Mouse (Mus musculus) T-helper 1 cell (primary cell): Measurements from ENCODE around the gene Rela.
"Not testable (repeated sequence)": the region's sequence is repeated elsewhere in the genome, so short reads cannot be mapped to it uniquely, and the experiment has no call there.

ENCODE experiments used
- in situ Hi-C: fragments of 300-600 bp; cut with MboI, MseI; formaldehyde crosslinking; loops from one replicate; pipeline ENCODE4 v1.15.1; 2025; ENCODE audit warnings: high pct_unique_total_duplicates

The Rela gene

DNA sequence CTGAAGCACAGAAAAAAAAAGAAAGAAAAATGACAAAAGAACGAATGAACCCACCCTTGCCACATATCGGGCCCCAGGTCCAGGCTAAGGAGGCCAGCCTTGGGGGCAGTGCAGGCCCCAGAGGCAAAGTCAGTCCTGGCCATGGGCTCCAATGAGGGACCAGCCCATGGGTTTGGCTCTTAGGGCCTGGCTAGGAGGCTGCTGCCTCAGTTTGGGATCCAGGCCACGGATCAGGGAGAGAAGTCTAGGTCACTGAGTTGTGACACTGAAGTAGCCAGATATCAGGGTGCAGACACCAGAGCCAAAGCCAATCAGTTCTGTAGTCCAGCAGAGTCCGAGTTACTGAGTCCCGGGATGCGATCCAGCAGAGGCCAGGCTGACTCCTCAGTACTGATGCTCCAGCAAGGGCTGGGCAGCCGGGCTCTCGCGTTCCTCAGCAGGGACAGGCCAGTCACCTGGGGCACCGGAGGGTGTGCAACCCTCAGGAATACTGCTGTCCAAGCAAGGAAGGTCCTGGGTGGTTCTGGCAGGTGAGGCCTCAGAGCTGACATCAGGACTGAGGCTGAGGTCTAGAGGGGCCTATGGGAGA, 27.5 kb downstream of the Rela start:
- in situ Hi-C loops, result loop anchor here (5.0 kb wide), 1 partner anchor 72 kb away; no protein-coding TSS in a partner anchor

DNA sequence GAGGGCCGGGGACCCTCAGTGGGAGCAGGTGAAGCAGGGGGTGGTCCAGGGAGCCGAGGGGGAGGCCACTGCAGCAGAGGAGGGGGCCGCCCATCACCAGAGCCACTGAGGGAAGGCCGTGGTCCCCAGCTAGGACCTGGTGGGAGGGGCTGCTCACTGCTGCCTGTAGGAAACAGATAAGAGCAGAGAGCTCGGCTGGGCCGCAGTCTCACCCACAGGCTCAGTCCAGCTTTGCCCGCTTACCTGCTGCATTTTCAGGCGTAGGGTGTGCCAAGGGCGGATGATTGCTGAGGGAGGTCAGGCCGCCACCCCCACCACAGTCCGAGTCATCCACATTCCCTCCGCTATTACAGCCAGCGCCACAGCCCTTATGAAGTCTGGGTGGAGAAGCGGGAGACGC, 28.2 kb downstream of the Rela start:
- in situ Hi-C loops, result no loop called here

DNA sequence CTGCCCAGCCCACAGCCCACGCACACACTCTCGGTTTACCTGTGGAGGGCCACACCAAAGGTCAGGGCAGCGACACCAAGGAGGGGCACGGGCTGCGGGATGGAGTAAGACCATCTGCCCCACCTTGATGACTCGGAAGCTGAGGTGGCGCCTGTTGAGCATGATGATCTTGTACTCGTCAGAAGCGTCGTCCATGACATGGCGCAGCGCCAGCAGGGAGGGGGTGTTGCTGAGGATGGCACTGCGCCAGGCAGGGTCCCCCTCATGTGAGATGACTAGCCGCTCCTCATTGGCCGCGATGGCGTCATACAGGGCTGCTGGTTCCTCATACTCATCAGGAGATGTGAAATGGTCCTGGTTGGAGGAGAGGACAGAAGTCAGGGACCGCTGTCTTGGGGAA, 29.1 kb downstream of the Rela start:
- in situ Hi-C loops, result no loop called here

DNA sequence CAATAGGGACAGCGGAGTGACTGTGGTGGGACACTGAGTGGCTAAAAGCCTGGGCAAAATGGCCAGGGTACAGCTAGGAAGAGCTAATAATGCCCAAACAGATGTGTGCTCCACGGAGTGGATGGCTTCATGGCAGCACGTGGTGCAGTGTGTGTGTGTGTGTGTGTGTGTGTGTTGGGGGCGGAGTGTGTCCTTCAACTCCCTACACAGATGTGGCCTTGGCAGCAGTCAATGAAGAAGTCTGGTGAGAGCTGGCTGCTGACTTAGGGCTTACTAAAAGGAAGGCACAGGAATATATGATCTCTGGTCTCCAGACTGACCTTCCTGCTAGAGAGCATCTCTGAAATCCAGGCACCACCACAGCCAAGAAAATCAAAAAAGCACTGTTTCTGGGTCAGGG, 31.1 kb downstream of the Rela start:
- in situ Hi-C loops, result no loop called here

DNA sequence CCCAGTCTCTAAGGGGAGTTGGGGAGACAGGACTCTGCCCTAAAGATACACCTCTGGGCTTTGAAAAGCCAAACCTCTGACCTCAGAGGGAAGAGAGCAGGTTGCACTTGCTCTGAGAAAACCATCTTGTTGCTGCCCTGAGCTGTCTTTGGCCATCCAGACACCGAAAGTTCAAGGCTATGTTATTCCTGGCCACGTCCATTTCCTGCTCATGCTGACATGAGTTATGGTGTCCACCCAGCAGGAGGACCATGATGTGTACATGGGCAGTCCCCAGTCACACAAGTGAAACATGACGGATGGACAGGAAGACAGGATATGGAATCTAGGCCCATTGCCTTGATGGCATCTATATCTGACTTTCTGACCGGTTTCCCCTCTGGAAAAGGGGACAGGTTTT, 43.1 kb downstream of the Rela start:
- in situ Hi-C loops, result no loop called here

DNA sequence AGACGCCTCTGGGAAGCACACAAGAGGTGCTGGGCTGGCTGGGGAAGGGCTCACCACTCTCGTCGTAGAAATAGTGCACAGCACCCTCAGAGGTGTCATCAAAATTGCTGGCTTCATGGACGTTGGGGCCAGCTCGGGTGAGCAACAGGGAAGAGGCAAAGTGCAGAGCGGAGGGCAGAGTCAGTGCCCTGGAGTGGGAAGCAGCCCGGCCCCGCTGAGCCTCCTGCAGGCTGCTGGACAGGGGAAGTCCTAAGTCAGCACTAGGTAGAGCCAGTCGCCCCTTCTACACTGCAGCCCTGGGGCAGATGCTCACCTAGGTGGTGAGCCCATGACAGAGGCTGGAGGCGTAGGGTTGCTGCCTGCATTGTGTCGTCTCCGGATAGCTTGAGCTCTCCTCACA, 47.0 kb downstream of the Rela start:
- in situ Hi-C loops, result no loop called here

DNA sequence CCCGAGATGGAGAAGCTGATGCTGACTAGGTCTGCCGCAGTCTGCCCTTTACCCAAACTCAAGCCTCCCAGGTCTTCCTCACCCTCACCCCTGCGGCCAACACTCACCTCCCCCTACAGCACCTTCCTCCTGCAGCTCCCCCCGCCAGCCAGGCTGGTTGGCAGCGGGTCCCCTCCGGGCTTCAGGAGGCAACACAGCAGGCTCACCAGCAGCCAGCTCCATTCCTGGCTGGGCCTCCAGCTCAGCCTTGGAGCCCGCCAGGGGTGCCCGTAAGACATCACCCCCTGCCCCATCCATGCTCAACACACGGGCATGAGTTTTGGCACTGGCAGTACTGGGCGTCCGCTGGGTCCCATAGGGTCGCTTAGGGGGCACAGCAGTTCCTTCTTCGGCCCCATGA, 47.7 kb downstream of the Rela start:
- in situ Hi-C loops, result no loop called here

DNA sequence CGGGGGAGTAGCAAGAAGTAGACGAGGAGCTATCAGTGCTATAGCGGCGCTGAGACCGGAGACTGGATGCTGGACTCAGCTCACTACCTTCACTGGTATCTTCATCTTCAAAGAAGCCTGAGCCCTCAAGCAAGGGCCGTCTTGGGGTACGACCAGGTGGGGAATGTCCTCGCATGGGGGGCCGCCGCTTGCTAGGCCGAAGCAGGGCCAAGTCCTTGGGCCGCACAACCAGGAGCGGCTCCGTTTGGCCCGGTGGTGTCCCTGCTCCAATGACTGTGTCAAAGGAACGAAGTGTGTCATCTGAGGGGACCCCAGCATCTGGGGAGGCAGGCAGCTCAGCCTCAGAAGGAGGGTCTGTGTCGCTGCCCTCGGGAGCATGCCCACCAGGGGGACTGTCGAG, 48.1 kb downstream of the Rela start:
- in situ Hi-C loops, result no loop called here

DNA sequence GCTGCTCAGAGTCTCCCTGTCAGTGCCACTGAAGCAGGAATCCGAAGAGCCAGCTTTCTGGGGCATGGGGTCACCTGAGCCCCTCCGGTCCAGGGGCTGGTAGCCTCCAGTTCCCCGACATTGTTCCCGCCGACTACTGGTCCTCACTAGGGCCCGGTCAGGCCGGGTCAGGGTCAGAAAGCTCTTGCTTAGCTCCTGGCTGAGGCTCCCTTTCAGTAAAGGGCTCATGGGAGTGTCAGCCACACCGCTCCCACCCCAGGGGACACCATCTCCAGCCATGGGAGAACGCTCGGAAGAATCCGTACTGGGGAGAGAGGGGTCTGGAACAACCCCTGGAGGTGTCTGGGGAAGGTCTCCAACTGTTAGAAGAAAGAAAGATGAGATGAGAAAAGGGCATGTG, 48.6 kb downstream of the Rela start:
- in situ Hi-C loops, result no loop called here

DNA sequence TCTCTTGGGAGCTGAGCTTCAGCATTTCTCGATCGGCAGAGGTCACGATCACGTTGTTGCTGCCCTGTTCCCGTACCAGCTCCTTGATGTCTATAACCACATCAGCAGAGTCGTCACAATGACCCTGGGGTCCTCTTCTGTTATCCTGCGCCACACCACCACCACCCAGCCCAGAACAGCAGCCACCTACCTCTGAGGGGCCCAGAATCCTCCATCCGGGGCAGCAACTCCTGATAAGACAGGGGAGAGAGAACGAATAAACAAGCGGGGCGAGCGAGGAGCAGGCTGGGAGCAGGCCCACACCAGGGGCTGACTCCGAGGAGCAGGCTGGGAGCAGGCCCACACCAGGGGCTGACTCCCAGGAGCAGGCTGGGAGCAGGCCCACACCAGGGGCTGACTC, 49.2 kb downstream of the Rela start:
- in situ Hi-C loops, result no loop called here

DNA sequence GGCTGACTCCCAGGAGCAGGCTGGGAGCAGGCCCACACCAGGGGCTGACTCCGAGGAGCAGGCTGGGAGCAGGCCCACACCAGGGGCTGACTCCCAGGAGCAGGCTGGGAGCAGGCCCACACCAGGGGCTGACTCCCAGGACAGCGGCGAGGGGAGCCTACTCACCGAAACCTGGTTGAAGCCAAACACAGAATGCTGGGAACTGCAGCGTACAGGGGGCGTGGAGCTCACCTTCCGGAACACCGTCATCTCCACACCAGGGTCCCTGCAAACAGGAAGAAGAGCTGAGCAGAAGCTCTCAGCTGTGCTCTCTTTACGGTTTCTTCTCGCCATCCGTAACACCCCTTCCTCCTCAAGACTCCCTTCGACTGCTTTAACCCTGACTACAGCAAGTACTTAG, 49.7 kb downstream of the Rela start:
- in situ Hi-C loops, result not testable (repeated sequence)

DNA sequence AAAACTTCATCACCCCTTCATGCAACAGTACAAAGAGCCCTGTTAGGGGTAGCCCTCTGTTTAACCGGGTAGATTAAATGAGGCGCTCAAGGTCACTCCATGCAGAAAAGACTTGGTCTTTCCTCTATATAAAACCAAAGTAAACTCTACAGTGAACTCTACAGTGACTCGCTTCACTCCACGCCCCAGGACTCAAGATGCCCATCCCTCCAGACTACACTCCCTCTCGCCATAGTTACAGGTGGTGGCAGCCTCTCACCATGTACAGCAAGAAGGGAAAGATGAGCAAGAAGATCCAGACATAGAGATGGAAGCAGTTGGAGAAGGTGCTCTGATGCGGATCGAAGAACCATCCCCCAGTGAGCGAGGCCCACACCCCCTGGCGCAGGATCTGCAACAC, 50.5 kb downstream of the Rela start:
- in situ Hi-C loops, result no loop called here

DNA sequence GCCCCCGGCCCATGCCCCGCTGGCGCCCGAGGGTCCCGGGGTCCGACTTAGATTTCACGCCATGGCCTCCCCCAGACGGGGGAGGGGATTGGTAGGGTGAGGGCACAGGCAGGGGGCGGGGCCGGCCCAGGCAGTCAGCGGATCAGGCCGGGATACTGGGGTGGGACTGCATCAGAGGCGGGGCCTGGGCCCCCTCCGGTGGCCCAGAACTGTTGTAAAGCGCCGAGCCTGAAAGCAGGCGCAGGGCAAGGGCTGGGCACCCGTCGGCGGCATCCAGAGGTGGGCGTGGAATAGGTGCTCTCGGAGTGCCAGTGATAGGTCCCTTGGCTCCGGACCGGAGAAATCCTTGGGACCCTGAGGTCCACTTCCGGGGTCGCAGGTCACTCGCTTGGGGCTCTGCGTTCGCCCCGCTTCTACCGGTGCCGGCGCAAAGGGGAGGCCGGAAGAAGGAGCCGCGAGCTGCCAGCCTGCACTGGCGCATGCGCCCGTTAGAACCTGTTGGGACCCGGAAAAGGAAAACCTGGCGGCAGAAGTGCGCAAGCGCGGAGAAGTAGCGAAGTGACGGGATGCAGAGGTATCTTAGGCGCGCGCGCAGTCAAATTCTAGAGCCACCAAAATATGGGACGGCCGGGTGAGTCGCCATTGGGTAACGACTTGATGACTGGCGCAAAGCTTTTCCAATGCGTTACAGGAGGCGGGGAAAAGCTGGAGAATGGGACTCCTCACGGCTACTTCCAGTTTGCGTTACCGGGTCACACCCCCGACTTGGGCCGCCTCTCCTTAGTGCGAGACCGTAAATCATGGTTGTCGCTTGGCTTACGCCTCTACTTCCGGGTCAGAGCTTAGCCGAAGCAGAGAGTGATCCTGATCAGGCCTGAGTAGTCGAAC, 51.2 kb downstream of the Rela start, which contains the start of the genes Map3k11 and Pcnx3:
Gene Map3k11 (plus strand): TSS at position 543 of the 888 bp plus-strand sequence.
Gene Pcnx3 (minus strand): TSS at position 709 of the 888 bp plus-strand sequence.
- in situ Hi-C loops, result no loop called here

DNA sequence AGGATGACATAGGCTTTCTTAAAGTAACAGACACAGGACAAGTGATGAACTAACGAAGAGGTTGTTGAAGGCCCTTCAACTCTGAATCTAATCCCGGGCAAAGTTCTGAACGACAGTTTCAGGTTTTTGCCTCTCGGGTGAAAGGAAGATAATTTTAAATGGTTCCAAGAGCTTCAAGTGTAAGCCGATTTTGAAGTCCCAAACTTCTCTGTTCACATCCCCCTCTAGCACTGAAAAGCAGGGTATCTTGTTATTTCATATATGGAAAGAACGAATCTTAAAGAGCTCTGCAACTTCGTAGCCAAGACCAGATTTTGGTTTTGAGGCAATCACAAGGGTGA, 51.8 kb downstream of the Rela start:
- in situ Hi-C loops, result no loop called here

DNA sequence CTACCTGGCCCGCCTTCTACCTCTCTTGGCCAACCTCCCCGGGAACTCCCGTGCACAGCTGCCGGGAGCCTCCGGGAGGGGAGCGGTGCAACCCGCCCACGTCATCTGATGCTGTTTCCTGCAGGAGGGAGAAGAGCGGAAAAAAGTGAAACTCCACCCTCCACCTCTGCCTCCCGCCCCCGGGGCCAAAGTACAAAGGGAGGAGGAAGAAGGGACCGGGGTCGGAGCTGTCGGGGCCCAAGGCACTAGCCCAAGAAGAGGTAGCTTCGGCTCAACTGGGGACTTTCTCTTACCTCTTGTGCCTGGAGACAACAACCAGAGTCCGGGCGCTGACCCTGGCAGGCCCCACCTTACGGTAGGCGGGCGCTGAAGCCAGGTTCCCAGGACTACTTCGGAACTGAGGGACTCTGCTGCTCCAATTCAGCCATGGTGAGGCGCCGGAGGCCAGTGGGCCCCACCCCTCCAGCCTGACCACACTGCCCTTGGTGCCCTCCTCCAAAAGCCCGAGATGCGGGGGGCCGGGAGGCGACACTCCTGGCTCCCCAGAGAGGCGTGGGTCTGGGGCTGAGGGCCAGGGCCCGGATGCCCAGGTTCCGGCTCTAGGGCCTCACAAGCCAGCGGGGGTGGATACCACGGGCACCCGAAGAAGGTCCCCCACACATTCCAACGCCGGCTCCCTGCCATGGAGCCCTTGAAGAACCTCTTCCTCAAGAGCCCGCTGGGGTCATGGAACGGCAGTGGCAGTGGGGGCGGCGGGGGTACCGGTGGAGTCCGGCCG, 52.5 kb downstream of the Rela start:
- in situ Hi-C loops, result loop anchor here (10.0 kb wide), 1 partner anchor 1235 kb away; the partner anchor contains the start of genes Catsperz and Esrra

DNA sequence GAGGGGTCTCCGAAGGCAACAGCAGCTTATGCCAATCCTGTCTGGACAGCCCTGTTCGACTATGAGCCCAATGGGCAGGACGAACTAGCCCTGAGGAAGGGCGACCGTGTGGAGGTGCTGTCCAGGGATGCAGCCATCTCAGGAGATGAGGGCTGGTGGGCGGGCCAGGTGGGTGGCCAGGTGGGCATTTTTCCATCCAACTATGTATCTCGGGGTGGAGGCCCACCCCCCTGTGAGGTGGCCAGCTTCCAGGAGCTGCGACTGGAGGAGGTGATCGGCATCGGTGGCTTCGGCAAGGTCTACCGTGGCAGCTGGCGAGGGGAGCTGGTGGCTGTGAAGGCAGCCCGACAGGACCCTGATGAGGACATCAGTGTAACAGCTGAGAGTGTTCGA, 53.1 kb downstream of the Rela start:
- in situ Hi-C loops, result loop anchor here (10.0 kb wide), 1 partner anchor 1234 kb away; the partner anchor contains the start of genes Catsperz and Esrra

DNA sequence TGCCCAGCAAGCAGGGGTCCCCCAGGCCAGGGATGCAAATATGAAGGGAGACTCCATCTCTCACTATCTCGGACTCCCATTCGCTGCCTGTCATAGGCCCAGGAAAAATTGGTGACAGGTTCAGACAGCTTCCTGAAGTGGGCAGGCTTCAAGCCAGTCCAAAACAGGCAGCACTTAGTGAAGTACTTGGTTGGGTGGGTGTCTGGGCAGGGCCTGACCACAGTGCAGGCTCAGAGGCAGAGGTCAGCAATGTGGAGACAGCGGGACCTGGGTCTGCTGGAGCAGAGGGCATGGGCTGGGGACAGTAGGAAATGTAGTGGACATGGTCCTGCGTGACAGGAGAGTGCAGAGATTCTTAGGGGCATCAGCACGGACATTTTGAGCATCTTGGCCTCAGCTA, 54.3 kb downstream of the Rela start:
- in situ Hi-C loops, result loop anchor here (10.0 kb wide), 1 partner anchor 1233 kb away; the partner anchor contains the start of genes Catsperz and Esrra

DNA sequence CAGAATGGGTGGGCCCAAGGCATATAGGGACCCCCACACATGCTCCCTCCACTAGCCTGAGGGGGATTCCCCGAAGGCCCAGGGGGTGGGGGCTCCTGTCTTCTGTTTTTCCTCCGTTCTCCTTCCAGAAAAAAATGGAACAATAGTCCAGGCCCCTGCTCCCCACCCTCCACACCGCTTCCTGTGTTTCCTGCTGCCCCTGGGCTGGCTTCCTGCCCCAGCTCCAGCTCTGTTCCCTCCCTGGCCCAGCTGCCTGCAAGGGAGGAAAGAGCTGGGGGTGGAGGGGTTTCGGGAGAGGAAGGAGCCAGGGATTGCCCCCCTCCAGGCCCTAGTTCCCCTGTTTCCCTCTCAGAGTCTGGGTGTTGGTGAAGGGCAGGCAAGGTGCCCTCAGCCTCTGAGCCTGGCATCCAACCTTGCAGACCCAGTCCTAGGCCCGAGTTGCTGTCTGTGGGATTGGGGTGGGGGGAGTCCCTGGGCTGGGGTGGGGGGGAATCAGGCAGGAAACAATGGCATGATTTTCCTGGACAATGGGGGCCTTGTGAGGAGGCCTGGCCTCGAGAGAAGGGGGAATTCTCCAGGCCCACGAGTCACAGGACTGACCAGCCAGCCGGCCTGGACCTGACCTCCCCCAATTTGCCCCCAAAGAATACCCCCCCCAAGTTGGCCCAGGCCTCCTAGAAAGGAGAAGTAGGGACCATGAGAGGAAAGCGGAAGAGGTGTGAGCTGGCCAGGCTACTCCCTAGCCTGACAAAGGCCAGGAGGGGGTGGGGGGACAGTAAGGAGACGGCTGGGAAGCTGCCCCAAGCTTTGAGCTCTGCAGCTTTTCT, 55.0 kb downstream of the Rela start:
- in situ Hi-C loops, result loop anchor here (10.0 kb wide), 1 partner anchor 1233 kb away; the partner anchor contains the start of genes Catsperz and Esrra

DNA sequence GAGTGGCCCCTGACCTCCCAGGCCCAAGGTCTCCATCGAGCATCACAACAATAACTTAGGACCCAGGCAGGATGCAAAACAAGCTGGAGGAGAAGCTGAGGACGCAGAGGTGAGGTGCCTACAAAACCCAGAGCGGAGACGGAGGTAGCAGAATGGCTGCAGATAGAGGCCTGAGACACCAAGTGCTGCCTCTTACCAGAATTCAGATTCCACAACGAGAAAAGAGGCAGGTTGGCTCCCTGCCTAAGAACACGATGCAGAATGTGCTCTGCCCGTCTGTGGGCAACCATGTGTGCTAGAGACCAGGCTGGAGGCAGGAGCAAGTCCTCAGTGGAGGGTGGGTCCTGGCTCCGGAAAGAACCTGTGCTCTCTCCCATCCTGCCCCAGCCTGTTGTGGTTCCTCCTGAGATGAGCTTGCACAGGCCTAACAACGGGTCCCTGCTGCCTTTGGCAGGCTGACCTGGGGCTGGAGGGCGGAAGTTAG, 55.7 kb downstream of the Rela start:
- in situ Hi-C loops, result loop anchor here (10.0 kb wide), 1 partner anchor 1232 kb away; the partner anchor contains the start of genes Catsperz and Esrra

DNA sequence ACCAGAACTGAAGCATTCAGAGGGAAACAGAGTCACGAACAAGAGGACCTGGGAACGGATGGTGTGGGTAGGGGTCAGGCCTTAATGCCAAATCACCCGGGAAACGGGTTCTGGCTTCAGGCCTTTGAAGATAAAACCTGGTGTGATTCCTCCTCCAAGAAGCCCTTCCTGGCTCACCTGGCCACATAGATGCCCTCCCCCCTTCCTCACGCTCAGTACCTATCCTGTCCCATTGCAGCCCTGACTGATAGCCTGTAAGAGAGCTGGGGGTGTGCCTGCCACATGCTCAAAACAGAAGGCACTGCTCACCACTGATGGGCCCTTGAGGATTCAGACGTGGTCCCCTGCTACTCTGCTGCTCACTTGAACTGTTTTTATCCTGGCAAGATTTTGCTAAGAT, 56.5 kb downstream of the Rela start:
- in situ Hi-C loops, result loop anchor here (10.0 kb wide), 1 partner anchor 1231 kb away; the partner anchor contains the start of genes Catsperz and Esrra
